Mouse (Mus musculus) mouse embryonic stem cell (cell line): ENCODE data around the gene Sctr.

Source experiments
- in situ Hi-C, 2 experiments: fragments of 300-500 bp; cut with MboI; formaldehyde crosslinking; loops; 1 replicate in 1 of 2; 3 replicates in 1 of 2; pipeline ENCODE4 v1.14.3; 2019 to 2020; ENCODE audit warnings: low sequenced_read_pairs in 2 of 2, low pct_unique_long_range_greater_than_20kb in 1 of 2, mixed read lengths in 1 of 2; ENCODE audit not compliant: unreplicated experiment in 1 of 2

Gene Sctr

GRCm38 (mm10) chr1:120006844-120007790 is at the start of gene Sctr:
Gene Sctr, plus strand, starts transcription at chr1:120006894.
- in situ Hi-C loops, result no loop called here

DNA sequence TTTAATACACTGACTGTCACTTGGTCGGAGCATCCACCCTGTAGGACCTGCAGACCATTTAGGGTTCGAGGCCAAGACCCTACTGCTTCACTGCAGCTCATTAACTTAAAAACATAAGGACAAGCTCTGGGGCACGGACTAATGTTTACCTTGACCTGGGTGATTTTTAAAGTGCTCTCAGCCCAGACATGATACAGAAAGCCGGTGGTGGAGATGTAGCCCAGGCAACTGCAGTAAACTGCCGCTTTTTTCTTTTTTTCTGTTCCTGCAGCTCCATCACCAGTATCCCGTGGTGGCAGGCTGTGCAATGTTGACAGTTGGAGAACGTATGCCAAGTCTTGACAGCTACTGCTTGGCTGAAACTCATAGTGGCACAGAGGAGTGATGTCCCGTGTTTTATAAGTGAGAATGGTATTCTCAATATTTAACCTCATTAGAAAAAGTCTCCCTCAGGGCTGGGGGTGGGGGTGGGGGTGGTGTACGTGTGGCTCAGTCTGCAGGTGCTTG is 48.9 kb upstream of the Sctr start:
- in situ Hi-C loops, result no loop called here

DNA sequence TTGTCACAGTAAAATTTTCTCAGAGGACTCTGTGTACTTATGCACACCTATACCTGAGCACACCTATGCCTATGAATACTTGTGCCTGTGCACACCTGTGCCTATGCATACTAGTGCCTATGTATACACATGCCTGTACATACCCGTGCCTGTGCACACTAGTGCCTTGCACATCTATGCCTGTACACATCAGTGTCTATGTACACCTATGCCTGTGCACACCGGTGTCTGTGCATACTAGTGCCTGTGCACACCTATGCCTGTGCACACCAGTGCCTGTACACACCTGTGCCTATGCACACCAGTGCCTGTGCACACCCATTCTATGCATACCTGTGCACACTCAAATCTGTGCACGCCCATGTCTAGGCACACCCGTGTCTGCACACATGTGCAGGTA is 47.2 kb upstream of the Sctr start:
- in situ Hi-C loops, result no loop called here

DNA sequence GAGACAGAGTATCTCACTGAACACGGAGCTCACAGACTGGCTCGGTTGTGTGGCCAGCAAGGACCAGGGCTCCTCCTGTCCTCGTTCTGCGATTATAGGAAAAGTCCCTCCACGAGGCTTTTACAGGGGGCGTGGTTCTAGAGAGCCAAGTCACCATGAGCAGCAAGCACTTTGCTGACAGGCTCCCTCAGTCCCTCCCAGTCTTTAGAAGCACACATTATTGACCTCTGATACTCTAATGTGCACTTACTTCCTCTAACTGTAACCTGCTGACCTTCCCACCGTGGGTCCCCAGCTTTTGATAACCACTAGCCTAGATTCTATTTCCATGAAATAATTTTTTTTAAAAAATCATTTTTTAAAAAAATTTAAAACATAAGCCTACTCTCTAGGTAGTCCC is 46.8 kb upstream of the Sctr start:
- in situ Hi-C loops, result no loop called here

GRCm38 (mm10) chr1:119965804-119966514 is 40.7 kb upstream of the Sctr start:
- in situ Hi-C loops, result no loop called here

DNA sequence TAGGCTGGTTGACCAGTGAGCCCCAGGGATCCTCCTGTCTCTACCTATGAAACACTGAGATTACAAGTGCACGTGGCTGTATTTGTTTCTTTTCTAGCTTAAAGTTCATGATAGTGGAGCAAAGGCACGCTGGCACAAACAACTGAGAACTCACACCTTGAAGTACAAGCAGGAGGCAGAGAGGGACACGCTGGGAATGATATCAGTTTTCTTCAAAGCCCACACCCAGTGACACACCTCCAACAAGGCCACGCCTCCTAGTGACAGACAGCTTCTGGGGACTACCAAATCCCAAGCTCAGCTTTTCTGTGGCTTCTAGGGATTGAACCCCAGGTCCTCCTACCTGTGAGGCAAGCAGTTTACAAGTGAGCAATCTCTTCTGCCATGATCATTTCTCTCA is 33.6 kb upstream of the Sctr start:
- in situ Hi-C loops, result no loop called here

- in situ Hi-C loops, result no loop called here
Observed at GRCm38 (mm10) chr1:119975141-119975540, 31.6 kb upstream of the Sctr start.

- in situ Hi-C loops, result no loop called here
Observed at GRCm38 (mm10) chr1:119986555-119986954, 20.1 kb upstream of the Sctr start.

DNA sequence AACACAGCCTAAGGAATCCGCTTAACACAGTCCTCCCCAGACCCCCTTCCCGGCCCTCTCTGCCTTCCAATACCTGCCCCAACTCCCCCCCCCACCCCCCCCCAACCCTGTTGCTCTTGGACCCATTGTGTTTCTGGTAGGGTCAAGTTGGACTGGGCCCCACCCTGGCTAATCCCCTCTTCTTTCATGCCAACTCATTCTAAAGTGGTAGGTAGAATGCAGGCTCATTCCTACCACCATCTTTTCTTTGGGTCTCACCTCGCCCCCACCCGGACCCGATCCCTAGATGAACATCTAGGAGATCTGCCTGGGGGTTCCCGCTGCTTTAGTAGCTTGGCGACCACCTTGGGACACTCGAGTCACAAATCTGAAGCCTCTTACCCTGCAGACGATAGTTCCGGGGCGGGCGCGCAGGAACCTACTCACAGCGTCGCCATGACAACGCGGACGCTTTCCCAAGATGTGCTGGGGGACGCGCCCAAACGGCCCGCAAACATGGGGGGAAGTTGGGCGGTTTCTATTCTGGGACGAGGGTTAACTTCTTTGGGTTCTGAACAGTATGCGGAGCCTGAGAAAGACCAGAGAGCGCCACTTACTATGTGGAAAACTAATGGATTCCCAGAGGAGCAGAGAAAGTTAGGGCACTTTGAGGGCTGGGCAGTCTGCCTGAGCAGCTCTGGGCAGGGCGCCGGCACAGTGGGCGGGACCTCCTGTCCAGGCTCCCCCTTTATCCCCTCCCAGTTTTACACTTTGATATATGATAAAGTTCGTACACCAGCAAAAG is 9.7 kb upstream of the Sctr start, which contains the start of gene Cfap221:
TSS of gene Cfap221 (minus strand) at position 437 of the 784 bp plus-strand sequence.
- in situ Hi-C loops, result no loop called here

GRCm38 (mm10) chr1:119997644-119998043 is 9.1 kb upstream of the Sctr start:
- in situ Hi-C loops, result no loop called here

- in situ Hi-C loops, result no loop called here
Observed at GRCm38 (mm10) chr1:120007851-120008588, 1.3 kb downstream of the Sctr start.

DNA sequence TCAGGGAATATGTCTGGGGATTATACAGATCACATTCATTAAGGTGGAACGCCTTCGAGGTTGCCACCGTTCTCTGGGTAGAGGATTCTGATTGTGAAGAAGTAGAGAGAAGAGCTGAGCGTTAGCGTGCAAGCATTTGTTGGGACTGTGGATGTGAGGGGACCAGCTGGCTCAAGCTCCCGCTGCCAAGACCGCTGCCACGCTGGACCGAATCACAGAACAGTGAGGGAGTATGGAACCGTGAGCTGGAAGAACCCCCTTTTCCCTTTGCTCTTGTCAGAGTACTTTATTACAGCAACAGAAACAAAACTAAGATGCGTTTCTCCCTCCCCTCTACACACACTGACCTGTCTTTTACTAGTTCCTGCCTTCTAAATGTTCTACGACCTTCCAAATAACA is 5.9 kb downstream of the Sctr start:
- in situ Hi-C loops, result no loop called here

DNA sequence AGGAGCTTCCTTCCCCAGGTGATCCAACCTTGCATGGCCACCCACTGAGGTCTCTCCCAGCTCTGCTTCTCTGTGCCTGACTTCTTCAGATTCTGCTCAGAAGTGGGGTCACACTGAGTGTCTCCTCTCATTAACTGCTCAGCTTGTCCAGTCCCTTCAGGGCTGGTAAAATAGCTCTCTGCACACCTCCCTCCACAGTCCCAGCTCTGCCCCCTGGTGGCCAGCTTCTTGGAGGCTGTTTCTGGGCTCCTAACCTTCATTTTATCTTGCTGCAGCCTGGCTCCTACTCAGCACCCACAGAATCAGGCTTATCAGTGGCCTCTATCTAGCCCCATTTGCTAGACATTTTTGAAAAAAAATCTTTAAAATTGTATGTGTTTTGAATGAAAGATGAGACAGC is 6.4 kb downstream of the Sctr start:
- in situ Hi-C loops, result no loop called here

DNA sequence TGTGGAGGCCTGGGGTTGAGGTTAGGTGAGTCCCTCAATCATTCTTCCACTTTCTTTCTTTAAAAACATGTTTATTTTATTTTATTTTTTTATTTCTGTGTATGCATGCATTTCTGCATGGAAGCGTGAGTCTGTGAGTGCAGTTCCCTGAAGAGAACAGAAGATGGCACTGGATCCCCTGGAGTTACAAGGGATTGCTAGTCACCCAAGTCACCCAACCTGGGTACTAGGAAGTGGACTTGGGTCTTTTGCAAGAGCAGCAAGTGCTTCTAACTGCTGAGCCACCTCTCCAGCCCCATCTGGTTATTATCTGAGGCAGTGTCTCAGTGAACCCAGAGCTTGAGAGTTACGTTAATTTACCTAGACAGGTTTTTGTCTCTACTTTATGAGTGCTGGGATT is 9.5 kb downstream of the Sctr start:
- in situ Hi-C loops, result no loop called here

GRCm38 (mm10) chr1:120018900-120019299 is 12.2 kb downstream of the Sctr start:
- in situ Hi-C loops, result no loop called here

DNA sequence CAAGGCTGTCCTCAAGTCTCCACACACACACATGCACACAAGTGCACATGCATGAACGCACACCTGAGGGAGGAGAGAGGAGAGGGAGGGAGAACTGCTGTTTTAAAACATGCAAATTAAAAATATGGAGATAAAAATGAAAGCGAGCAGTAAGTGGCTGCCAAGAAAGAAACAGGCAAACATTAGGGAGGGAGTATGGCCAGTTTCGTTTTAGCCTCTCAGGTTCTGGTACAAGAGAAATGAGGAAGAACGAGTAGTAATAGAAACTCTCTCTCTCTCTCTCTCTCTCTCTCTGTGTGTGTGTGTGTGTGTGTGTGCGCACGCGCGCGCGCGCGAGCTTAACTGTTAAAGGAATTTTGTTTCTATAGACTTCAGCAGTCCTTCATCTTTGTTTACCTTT is 12.7 kb downstream of the Sctr start:
- in situ Hi-C loops, result no loop called here

DNA sequence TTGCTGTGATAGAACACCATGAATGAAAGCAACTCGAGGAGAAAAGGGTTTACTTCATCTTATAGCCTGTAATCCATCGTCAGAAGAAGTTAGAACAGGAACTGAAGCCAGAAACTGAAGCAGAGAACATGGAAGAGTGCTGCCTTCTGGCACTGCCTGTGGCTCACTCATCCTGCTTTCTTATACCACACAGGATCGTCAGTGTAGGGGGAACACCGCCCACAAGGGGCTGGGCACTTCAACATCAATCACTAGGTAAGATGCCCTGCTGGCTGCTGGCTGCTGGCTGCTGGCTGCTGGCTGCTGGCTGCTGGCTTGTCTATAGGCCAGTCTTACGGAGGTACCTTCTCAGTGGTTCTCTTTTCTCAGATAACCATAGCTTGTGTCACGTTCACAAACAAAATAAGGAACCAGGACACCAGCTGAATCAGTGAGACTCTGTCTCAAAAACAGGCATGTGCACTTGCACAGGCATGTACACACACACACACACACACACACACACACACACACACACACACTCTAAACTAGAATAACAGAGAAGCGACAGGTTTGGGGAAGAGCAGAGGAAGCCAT is 13.7 kb downstream of the Sctr start:
- in situ Hi-C loops, result loop anchor here in 1 of 2 experiments (10.0 kb wide), 1 partner anchor 524 kb away; no protein-coding TSS in a partner anchor

- in situ Hi-C loops, result loop anchor here in 1 of 2 experiments (10.0 kb wide), 1 partner anchor 523 kb away; no protein-coding TSS in a partner anchor
Observed at GRCm38 (mm10) chr1:120021951-120022350, 15.3 kb downstream of the Sctr start.
